Mouse (Mus musculus): ENCODE measurements around the gene Atp2c2. TPM values are rescaled to one million over a fixed set of nuclear protein-coding genes. Genes with fewer than 3 reads are reported as not detected.

Gene Atp2c2
- total RNA-seq, 2 experiments from 2014 or later: not detected

GRCm38 (mm10) chr8:119780402-119781049 lies 80.7 kb downstream of the Atp2c2 start:
- no peak for DNase-seq
- intact Hi-C loops (cut with DNase I): loop anchor here (5.0 kb wide), 2 partner anchors 107 to 292 kb away; no protein-coding TSS in a partner anchor

- no peak for DNase-seq
- intact Hi-C loops (cut with DNase I): loop anchor here (5.0 kb wide), 2 partner anchors 106 to 291 kb away; no protein-coding TSS in a partner anchor
Measured at GRCm38 (mm10) chr8:119781086-119781840, 81.5 kb downstream of the Atp2c2 start.

GRCm38 (mm10) chr8:119782715-119783114 lies 82.9 kb downstream of the Atp2c2 start:
- intact Hi-C loops (cut with DNase I): loop anchor here (1.0 to 5.0 kb wide), 4 partner anchors 61 to 290 kb away; no protein-coding TSS in a partner anchor

GRCm38 (mm10) chr8:119783579-119783978 lies 83.8 kb downstream of the Atp2c2 start:
- intact Hi-C loops (cut with DNase I): loop anchor here (5.0 kb wide), 2 partner anchors 104 to 289 kb away; no protein-coding TSS in a partner anchor
- DNase-seq: no peak

More at GRCm38 (mm10) chr8:119782715-119783114, 82.9 kb downstream of the Atp2c2 start:
- peak; percentile 80 to 88 for DNase-seq

GRCm38 (mm10) chr8:119784141-119784574 lies 84.3 kb downstream of the Atp2c2 start:
- intact Hi-C loops (cut with DNase I): loop anchor here (5.0 kb wide), 2 partner anchors 103 to 288 kb away; no protein-coding TSS in a partner anchor
- no peak for DNase-seq

GRCm38 (mm10) chr8:119784676-119785075 lies 84.9 kb downstream of the Atp2c2 start:
- intact Hi-C loops (cut with DNase I): loop anchor here (5.0 kb wide), 2 partner anchors 103 to 288 kb away; no protein-coding TSS in a partner anchor
- no peak for DNase-seq

GRCm38 (mm10) chr8:119785764-119786405 lies 86.1 kb downstream of the Atp2c2 start:
- intact Hi-C loops (cut with DNase I): no loop called here
- no peak for DNase-seq

- DNase-seq: no peak
- intact Hi-C loops (cut with DNase I): no loop called here
Measured at GRCm38 (mm10) chr8:119786871-119787270, 87.1 kb downstream of the Atp2c2 start.

- intact Hi-C loops (cut with DNase I): no loop called here
- no peak for DNase-seq
Measured at GRCm38 (mm10) chr8:119787341-119787740, 87.5 kb downstream of the Atp2c2 start.

- DNase-seq: no peak
- intact Hi-C loops (cut with DNase I): no loop called here
Measured at GRCm38 (mm10) chr8:119788607-119789381, 89.0 kb downstream of the Atp2c2 start.

- intact Hi-C loops (cut with DNase I): no loop called here
- DNase-seq: no peak
Measured at GRCm38 (mm10) chr8:119789581-119789980, 89.8 kb downstream of the Atp2c2 start.

GRCm38 (mm10) chr8:119791804-119792704 lies 92.2 kb downstream of the Atp2c2 start:
- intact Hi-C loops (cut with DNase I): no loop called here
- peak; percentile 30 to 34 for DNase-seq

GRCm38 (mm10) chr8:119794689-119795088 lies 94.9 kb downstream of the Atp2c2 start:
- DNase-seq: no peak
- intact Hi-C loops (cut with DNase I): no loop called here

GRCm38 (mm10) chr8:119795651-119796050 lies 95.8 kb downstream of the Atp2c2 start:
- intact Hi-C loops (cut with DNase I): no loop called here

GRCm38 (mm10) chr8:119798170-119798964 lies 98.6 kb downstream of the Atp2c2 start:
- intact Hi-C loops (cut with DNase I): no loop called here
- DNase-seq: peak; percentile 50 to 60

More at GRCm38 (mm10) chr8:119795651-119796050, 95.8 kb downstream of the Atp2c2 start:
- no peak for DNase-seq

GRCm38 (mm10) chr8:119798965-119799264 lies 99.1 kb downstream of the Atp2c2 start:
- intact Hi-C loops (cut with DNase I): no loop called here
- DNase-seq: no peak

- DNase-seq: no peak
- intact Hi-C loops (cut with DNase I): no loop called here
Measured at GRCm38 (mm10) chr8:119801168-119801567, 101.4 kb downstream of the Atp2c2 start.

- intact Hi-C loops (cut with DNase I): no loop called here
- no peak for DNase-seq
Measured at GRCm38 (mm10) chr8:119802592-119802991, 102.8 kb downstream of the Atp2c2 start.

GRCm38 (mm10) chr8:119805275-119805674 lies 105.5 kb downstream of the Atp2c2 start:
- intact Hi-C loops (cut with DNase I): no loop called here
- no peak for DNase-seq
